Mouse (Mus musculus) thymus, postnatal 25 days (tissue): Measurements from ENCODE around the gene Socs2.
"Not testable (repeated sequence)": the region's sequence is repeated elsewhere in the genome, so short reads cannot be mapped to it uniquely, and the experiment has no call there.

Source experiments
- DNase-seq: peaks from one replicate; pipeline ENCODE4 v3.0.0; 2022

Gene Socs2

GRCm38 (mm10) chr10:95389805-95390204 lies 27.2 kb downstream of the Socs2 start:
- not testable (repeated sequence) for DNase-seq

GRCm38 (mm10) chr10:95388821-95389477 lies 28.0 kb downstream of the Socs2 start:
- DNase-seq, result no peak

GRCm38 (mm10) chr10:95386527-95386926 lies 30.5 kb downstream of the Socs2 start:
- no peak for DNase-seq

- no peak for DNase-seq
Observed at GRCm38 (mm10) chr10:95385801-95386203, 31.2 kb downstream of the Socs2 start.

GRCm38 (mm10) chr10:95385081-95385480 lies 31.9 kb downstream of the Socs2 start:
- DNase-seq, result no peak

- no peak for DNase-seq
Observed at GRCm38 (mm10) chr10:95384446-95384845, 32.5 kb downstream of the Socs2 start.

GRCm38 (mm10) chr10:95373340-95373739 lies 43.6 kb downstream of the Socs2 start:
- no peak for DNase-seq

- no peak for DNase-seq
Observed at GRCm38 (mm10) chr10:95371942-95372341, 45.0 kb downstream of the Socs2 start.

- no peak for DNase-seq
Observed at GRCm38 (mm10) chr10:95369190-95369589, 47.8 kb downstream of the Socs2 start.

- DNase-seq, result no peak
Observed at GRCm38 (mm10) chr10:95368151-95368550, 48.8 kb downstream of the Socs2 start.

GRCm38 (mm10) chr10:95367661-95368089 lies 49.3 kb downstream of the Socs2 start:
- DNase-seq, result no peak

GRCm38 (mm10) chr10:95367241-95367640 lies 49.7 kb downstream of the Socs2 start:
- no peak for DNase-seq

- no peak for DNase-seq
Observed at GRCm38 (mm10) chr10:95362326-95362725, 54.7 kb downstream of the Socs2 start.

GRCm38 (mm10) chr10:95361260-95361841 lies 55.6 kb downstream of the Socs2 start:
- DNase-seq, result no peak

- no peak for DNase-seq
Observed at GRCm38 (mm10) chr10:95360048-95360447, 56.9 kb downstream of the Socs2 start.

GRCm38 (mm10) chr10:95357721-95358120 lies 59.3 kb downstream of the Socs2 start:
- no peak for DNase-seq

GRCm38 (mm10) chr10:95356711-95357110 lies 60.3 kb downstream of the Socs2 start:
- DNase-seq, result no peak

GRCm38 (mm10) chr10:95355678-95356268 lies 61.2 kb downstream of the Socs2 start:
- DNase-seq, result no peak

GRCm38 (mm10) chr10:95354673-95355072 lies 62.3 kb downstream of the Socs2 start:
- DNase-seq, result no peak

- no peak for DNase-seq
Observed at GRCm38 (mm10) chr10:95354047-95354446, 62.9 kb downstream of the Socs2 start.

- no peak for DNase-seq
Observed at GRCm38 (mm10) chr10:95348457-95348856, 68.5 kb downstream of the Socs2 start.

- no peak for DNase-seq
Observed at GRCm38 (mm10) chr10:95347776-95348175, 69.2 kb downstream of the Socs2 start.

GRCm38 (mm10) chr10:95342833-95343590 lies 74.0 kb downstream of the Socs2 start:
- no peak for DNase-seq

- no peak for DNase-seq
Observed at GRCm38 (mm10) chr10:95340676-95341075, 76.3 kb downstream of the Socs2 start.
